Mouse (Mus musculus): ENCODE data around the gene Chic2.

DNA sequence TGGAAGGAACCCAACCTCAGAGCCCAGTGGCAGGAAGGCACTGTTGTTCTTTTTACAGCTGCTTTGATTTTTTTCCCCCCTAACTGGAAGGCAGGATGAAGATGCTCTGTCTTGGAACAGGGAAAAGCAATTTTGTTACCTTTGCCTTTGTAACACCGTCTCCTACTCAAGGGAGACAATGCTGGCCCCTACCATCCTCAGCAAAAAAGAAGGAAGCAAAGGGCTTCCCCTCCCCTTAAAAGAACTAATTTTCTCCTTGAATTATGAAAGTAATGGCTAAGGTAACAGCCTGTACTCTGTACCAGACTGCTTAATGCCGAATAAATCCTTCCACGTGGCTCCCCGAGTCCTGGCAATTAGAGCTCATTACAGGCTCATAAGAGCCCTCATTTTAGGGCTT, 28.0 kb upstream of the Chic2 start:
- TF ChIP-seq POLR2A (IDR thresholded peaks at IDR 0.05; ENCODE audit: borderline replicate concordance, extremely low read depth, insufficient read depth, insufficient read length, poor library complexity, severe bottlenecking) (no peak), CTCF (IDR thresholded peaks at IDR 0.05; ENCODE audit: borderline replicate concordance, extremely low read depth, insufficient read depth, insufficient read length) (no peak)
